Mouse (Mus musculus) thymus, postnatal 4 days (tissue): Measurements from ENCODE around the gene Kantr.
"Not testable (repeated sequence)": the region's sequence is repeated elsewhere in the genome, so short reads cannot be mapped to it uniquely, and the experiment has no call there.

Source experiments
- DNase-seq: peaks from one replicate; pipeline ENCODE4 v3.0.0; 2021

The Kantr gene

GRCm38 (mm10) chrX:152326996-152327688 lies at the start of gene Kantr:
TSS of gene Kantr (minus strand) at chrX:152327495.
- DNase-seq: peak; percentile 63

GRCm38 (mm10) chrX:152368397-152369273 lies 41.3 kb upstream of the Kantr start, which contains the start of gene Gpr173:
TSS of gene Gpr173 (minus strand) at chrX:152368704.
- DNase-seq: no peak

- DNase-seq: no peak
Observed at GRCm38 (mm10) chrX:152368054-152368396, 40.7 kb upstream of the Kantr start.

GRCm38 (mm10) chrX:152366418-152366817 lies 39.1 kb upstream of the Kantr start:
- no peak for DNase-seq

- DNase-seq: no peak
Observed at GRCm38 (mm10) chrX:152352553-152353153, 25.4 kb upstream of the Kantr start.

- DNase-seq: no peak
Observed at GRCm38 (mm10) chrX:152347041-152347440, 19.7 kb upstream of the Kantr start.

GRCm38 (mm10) chrX:152346587-152346986 lies 19.3 kb upstream of the Kantr start:
- no peak for DNase-seq

- no peak for DNase-seq
Observed at GRCm38 (mm10) chrX:152342903-152343302, 15.6 kb upstream of the Kantr start.

GRCm38 (mm10) chrX:152342358-152342901 lies 15.1 kb upstream of the Kantr start, which contains the start of gene Tspyl2:
TSS of gene Tspyl2 (minus strand) at chrX:152342425.
- peak; percentile 93 for DNase-seq

- DNase-seq: no peak
Observed at GRCm38 (mm10) chrX:152341496-152341895, 14.2 kb upstream of the Kantr start.

- DNase-seq: peak; percentile 80
Observed at GRCm38 (mm10) chrX:152336546-152337332, 9.4 kb upstream of the Kantr start.

- DNase-seq: not testable (repeated sequence)
Observed at GRCm38 (mm10) chrX:152336123-152336522, 8.8 kb upstream of the Kantr start.

- not testable (repeated sequence) for DNase-seq
Observed at GRCm38 (mm10) chrX:152329400-152329799, 2.1 kb upstream of the Kantr start.

GRCm38 (mm10) chrX:152327689-152328052 lies 376 bp upstream of the Kantr start:
- DNase-seq: no peak

GRCm38 (mm10) chrX:152323584-152323983 lies 3.7 kb downstream of the Kantr start:
- peak; percentile 59 for DNase-seq

- DNase-seq: no peak
Observed at GRCm38 (mm10) chrX:152322776-152323175, 4.5 kb downstream of the Kantr start.

GRCm38 (mm10) chrX:152320535-152320934 lies 6.8 kb downstream of the Kantr start:
- DNase-seq: no peak

GRCm38 (mm10) chrX:152307942-152308341 lies 19.4 kb downstream of the Kantr start:
- DNase-seq: peak; percentile 53

- DNase-seq: no peak
Observed at GRCm38 (mm10) chrX:152307371-152307770, 19.9 kb downstream of the Kantr start.

- DNase-seq: no peak
Observed at GRCm38 (mm10) chrX:152306224-152306623, 21.1 kb downstream of the Kantr start.

GRCm38 (mm10) chrX:152287026-152287425 lies 40.3 kb downstream of the Kantr start:
- DNase-seq: not testable (repeated sequence)

- no peak for DNase-seq
Observed at GRCm38 (mm10) chrX:152284746-152285145, 42.5 kb downstream of the Kantr start.
